Mouse (Mus musculus) activated CD4-positive, CD25-positive, alpha-beta regulatory T cell, adult 4 months (primary cell): ENCODE data around the gene Kif6. TPM values are rescaled to one million over a fixed set of nuclear protein-coding genes. Genes with fewer than 3 reads are reported as not detected.

Experiments used
- ATAC-seq: one replicate; pipeline ENCODE4 v1.8.0; 2017
- polyA plus RNA-seq, 2 experiments: library from polyadenylated mRNA; unstranded; fragments of 100-300 nt; shearing (Covaris generic); gene quantifications; one replicate each; pipeline ENCODE4 v1.2.1; 2017

Kif6 gene
- polyA plus RNA-seq, 2 experiments from 2014 or later: not detected

- no peak for ATAC-seq
Observed at GRCm38 (mm10) chr17:49668296-49668695, 53.4 kb downstream of the Kif6 start.

GRCm38 (mm10) chr17:49671921-49672339 is 57.0 kb downstream of the Kif6 start:
- ATAC-seq: no peak

- no peak for ATAC-seq
Observed at GRCm38 (mm10) chr17:49672421-49672820, 57.5 kb downstream of the Kif6 start.

- no peak for ATAC-seq
Observed at GRCm38 (mm10) chr17:49675629-49676028, 60.7 kb downstream of the Kif6 start.

GRCm38 (mm10) chr17:49681410-49681809 is 66.5 kb downstream of the Kif6 start:
- no peak for ATAC-seq

GRCm38 (mm10) chr17:49684146-49684545 is 69.2 kb downstream of the Kif6 start:
- no peak for ATAC-seq

- ATAC-seq: no peak
Observed at GRCm38 (mm10) chr17:49690607-49691454, 75.9 kb downstream of the Kif6 start.

GRCm38 (mm10) chr17:49691455-49691805 is 76.5 kb downstream of the Kif6 start:
- ATAC-seq: no peak

GRCm38 (mm10) chr17:49693206-49693605 is 78.3 kb downstream of the Kif6 start:
- ATAC-seq: no peak

- ATAC-seq: no peak
Observed at GRCm38 (mm10) chr17:49697220-49697619, 82.3 kb downstream of the Kif6 start.

GRCm38 (mm10) chr17:49703492-49704249 is 88.7 kb downstream of the Kif6 start:
- ATAC-seq: no peak

- ATAC-seq: no peak
Observed at GRCm38 (mm10) chr17:49709192-49709591, 94.3 kb downstream of the Kif6 start.

- no peak for ATAC-seq
Observed at GRCm38 (mm10) chr17:49710101-49710630, 95.2 kb downstream of the Kif6 start.

- ATAC-seq: no peak
Observed at GRCm38 (mm10) chr17:49726206-49726605, 111.3 kb downstream of the Kif6 start.

- ATAC-seq: no peak
Observed at GRCm38 (mm10) chr17:49726976-49727375, 112.0 kb downstream of the Kif6 start.

- no peak for ATAC-seq
Observed at GRCm38 (mm10) chr17:49727428-49728045, 112.6 kb downstream of the Kif6 start.

- no peak for ATAC-seq
Observed at GRCm38 (mm10) chr17:49729856-49730255, 114.9 kb downstream of the Kif6 start.

- ATAC-seq: no peak
Observed at GRCm38 (mm10) chr17:49732706-49733105, 117.8 kb downstream of the Kif6 start.

- ATAC-seq: no peak
Observed at GRCm38 (mm10) chr17:49734079-49734478, 119.1 kb downstream of the Kif6 start.

- ATAC-seq: no peak
Observed at GRCm38 (mm10) chr17:49734776-49735175, 119.8 kb downstream of the Kif6 start.

GRCm38 (mm10) chr17:49736364-49736763 is 121.4 kb downstream of the Kif6 start:
- no peak for ATAC-seq

- no peak for ATAC-seq
Observed at GRCm38 (mm10) chr17:49737217-49737774, 122.4 kb downstream of the Kif6 start.

GRCm38 (mm10) chr17:49738351-49738750 is 123.4 kb downstream of the Kif6 start:
- no peak for ATAC-seq
